ENCODE assay signal across 18 mouse cellular contexts in the genomic region with DNA sequence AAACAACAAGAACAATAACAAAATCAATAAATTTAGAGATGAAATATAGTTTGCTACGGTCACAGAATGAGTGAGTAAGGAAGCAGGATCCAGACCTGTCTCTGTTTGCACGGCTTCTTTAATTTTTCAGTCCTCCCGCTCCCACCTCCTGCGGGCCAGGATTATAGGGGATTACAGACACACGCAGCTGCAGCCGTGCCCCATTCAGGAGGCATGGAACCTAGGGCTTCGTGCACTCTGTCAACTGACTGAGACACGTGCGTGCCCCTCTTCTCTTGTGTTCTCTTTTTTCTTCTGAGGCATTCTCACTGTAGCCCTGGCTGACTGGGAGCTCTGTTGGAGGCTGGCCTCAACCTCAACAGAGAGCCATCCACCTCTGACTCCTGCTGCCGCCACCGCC. TPM values are rescaled to one million over a fixed set of nuclear protein-coding genes. Genes with fewer than 3 reads are reported as not detected.
DNase-seq lines count a peak whose midpoint lies in the region; ATAC-seq and TF ChIP-seq lines count a peak whose summit lies in the region.
"Had no signal": no experiment of that assay in that cellular context is flagged by ENCODE, and none has a peak within 500 bp of the region (broad histone marks: within the 10 kb centered on the region; RNA-seq: fewer than 3 reads in every experiment).

No protein-coding gene starts in this region.

- ATAC-seq in kidney, postnatal 0 days (replicated peaks; ENCODE audit: low FRiP score, low read depth): no peak
- no peak for ATAC-seq in limb, embryonic 14.5 days (ENCODE audit: low FRiP score, low read depth)
- ATAC-seq: inflammation-experienced regulatory T-cells, adult 6 months; Patski had no signal

- H3K4me2 ChIP-seq in kidney, postnatal 0 days (ENCODE audit: low read length): no peak overlapping the region
- H3K4me2 ChIP-seq in limb, embryonic 14.5 days (replicated peaks; ENCODE audit: low read depth, low read length, severe bottlenecking): peak overlapping the region; percentile 2; the same call in 1 of the 2 replicates

- no peak for TF ChIP-seq POLR2A in limb, embryonic 14.5 days (IDR thresholded peaks at IDR 0.05; ENCODE audit: borderline replicate concordance, extremely low read depth, insufficient read depth, insufficient read length)

- H3K4me3 ChIP-seq in heart, embryonic 10.5 days: no peak overlapping the region
- no peak overlapping the region for H3K4me3 ChIP-seq in kidney, postnatal 0 days (replicated peaks; ENCODE audit: low read depth, low read length)
- no peak overlapping the region for H3K4me3 ChIP-seq in limb, embryonic 14.5 days (replicated peaks; ENCODE audit: low read length)

- H3K27ac ChIP-seq in heart, embryonic 10.5 days: peak overlapping the region; percentile 62
- H3K27ac ChIP-seq in kidney, postnatal 0 days: peak overlapping the region; percentile 19; the same call in 1 of the 2 replicates
- H3K27ac ChIP-seq in limb, embryonic 14.5 days (replicated peaks; ENCODE audit: low read depth, low read length): no peak overlapping the region

- DNase-seq in heart, embryonic 10.5 days (ENCODE audit: low spot score): no peak
- no peak for DNase-seq in heart, postnatal 25 days (ENCODE audit: low spot score)
- no peak for DNase-seq in kidney, postnatal 0 days (ENCODE audit: low spot score)
- no peak for DNase-seq in kidney, postnatal 14 days
- DNase-seq in limb, embryonic 14.5 days (ENCODE audit: low spot score): no peak
- peak; percentile 17 for DNase-seq in thymus, postnatal 0 days (ENCODE audit: low spot score)
- no peak for DNase-seq in layer of hippocampus, adult 8-10 months (ENCODE audit: low spot score in 2 of 2)
- no peak for DNase-seq in cerebellum, postnatal 36 days
- DNase-seq: adrenal gland, postnatal 14 days; cerebellum, adult 11-12 months; layer of hippocampus, adult 9-11 months; right cerebral cortex, adult 18-20 months had no signal

- peaks cover 26% of the 10 kb centered on the region for H3K36me3 ChIP-seq in heart, embryonic 10.5 days
- no peaks in the 10 kb centered on the region for H3K36me3 ChIP-seq in kidney, postnatal 0 days (ENCODE audit: insufficient read depth, low read length)
- peaks cover 4% of the 10 kb centered on the region; the same call in 1 of the 2 replicates for H3K36me3 ChIP-seq in limb, embryonic 14.5 days (ENCODE audit: control insufficient read depth, insufficient read depth, low read length)

- 77% methylated on average over 11 of the region's 11 CpGs for WGBS in heart, embryonic 10.5 days
- 65% methylated on average over 11 of the region's 11 CpGs for WGBS in kidney, postnatal 0 days
- WGBS in limb, embryonic 14.5 days: 49% methylated on average over 11 of the region's 11 CpGs

- peaks cover 27% of the 10 kb centered on the region for H3K4me1 ChIP-seq in heart, embryonic 10.5 days
- H3K4me1 ChIP-seq in kidney, postnatal 0 days (replicated peaks; ENCODE audit: insufficient read depth, low read length): peaks cover 13% of the 10 kb centered on the region; the same call in 1 of the 2 replicates
- H3K4me1 ChIP-seq in limb, embryonic 14.5 days (ENCODE audit: control insufficient read depth, insufficient read depth, low read length): peaks cover 26% of the 10 kb centered on the region

- H3K9me3 ChIP-seq in heart, embryonic 10.5 days: no peaks in the 10 kb centered on the region
- H3K9me3 ChIP-seq in kidney, postnatal 0 days (replicated peaks; ENCODE audit: low read length): no peaks in the 10 kb centered on the region
- H3K9me3 ChIP-seq in limb, embryonic 14.5 days (ENCODE audit: control insufficient read depth, low read length): no peaks in the 10 kb centered on the region
- H3K9me3 ChIP-seq: megakaryocyte, embryonic 14.5 days had no signal

- no peak for TF ChIP-seq CTCF in kidney, postnatal 0 days (IDR thresholded peaks at IDR 0.05; ENCODE audit: low read depth)

- H3K27me3 ChIP-seq in heart, embryonic 10.5 days (ENCODE audit: insufficient read depth, poor library complexity, severe bottlenecking): no peaks in the 10 kb centered on the region
- no peaks in the 10 kb centered on the region for H3K27me3 ChIP-seq in kidney, postnatal 0 days (ENCODE audit: insufficient read depth, low read length)
- no peaks in the 10 kb centered on the region for H3K27me3 ChIP-seq in limb, embryonic 14.5 days (ENCODE audit: control insufficient read depth, insufficient read depth, low read length)
- H3K27me3 ChIP-seq: Patski had no signal

- 0 out of 2 replicates have a peak overlapping the region, but pooled peaks have one; percentile 31 for H3K9ac ChIP-seq in kidney, postnatal 0 days (ENCODE audit: low read depth, low read length)
- 0 out of 2 replicates have a peak overlapping the region, but pooled peaks have one; percentile 21 for H3K9ac ChIP-seq in limb, embryonic 14.5 days (ENCODE audit: low read depth, low read length, severe bottlenecking)

- intact Hi-C loops in heart, postnatal 25 days (cut with DNase I): loop anchor here (10.0 kb wide), 1 partner anchor 465 kb away; a partner anchor contains a TSS

RNA-seq across cellular contexts. Expression of a gene that starts 3.7 kb away (rescaled TPM):
- polyA plus RNA-seq in heart, embryonic 10.5 days (2016; fragmentation: Nextera tagmentation; extraction: Ambion mirVana): 42.1 and 58.5 TPM in 2 replicates
- total RNA-seq in heart, postnatal 25 days (2021): 1 to 10 TPM; 7.7 to 7.9 TPM
- 33.5 and 34.6 TPM in 2 replicates for polyA plus RNA-seq in kidney, postnatal 0 days (2015; fragmentation: Nextera tagmentation; extraction: Ambion mirVana)
- 47.1 and 48.4 TPM in 2 replicates for polyA plus RNA-seq in limb, embryonic 14.5 days (2012; rRNA removed)
- 39.7 and 41.7 TPM in 2 replicates for polyA plus RNA-seq in limb, embryonic 14.5 days (2014; fragmentation: Nextera tagmentation; extraction: Ambion mirVana)
- polyA plus RNA-seq in thymus, postnatal 0 days (2015; fragmentation: Nextera tagmentation; extraction: Ambion mirVana): 30.2 and 31.1 TPM in 2 replicates
- 10 to 100 TPM; 29.6 to 31.8 (median 30.0) TPM for total RNA-seq in layer of hippocampus, adult 8-10 months (2022)

RNA-seq across cellular contexts. Expression of a gene that starts 36.5 kb away (rescaled TPM):
- 2.7 and 7.5 TPM in 2 replicates for polyA plus RNA-seq in heart, embryonic 10.5 days (2016; fragmentation: Nextera tagmentation; extraction: Ambion mirVana)
- total RNA-seq in heart, postnatal 25 days (2021): under 1 TPM; 0.16 to 0.45 TPM
- polyA plus RNA-seq in kidney, postnatal 0 days (2015; fragmentation: Nextera tagmentation; extraction: Ambion mirVana): 8.8 TPM in 2 replicates
- polyA plus RNA-seq in limb, embryonic 14.5 days (2012; rRNA removed): 0.87 and 1.7 TPM in 2 replicates
- polyA plus RNA-seq in limb, embryonic 14.5 days (2014; fragmentation: Nextera tagmentation; extraction: Ambion mirVana): 0.11 and 0.37 TPM in 2 replicates
- polyA plus RNA-seq in thymus, postnatal 0 days (2015; fragmentation: Nextera tagmentation; extraction: Ambion mirVana): 0.13 and 0.22 TPM in 2 replicates
- total RNA-seq in layer of hippocampus, adult 8-10 months (2022): under 1 TPM in 3 of 4 experiments, not detected in 1; 0.31 to 0.39 (median 0.34) TPM
- polyA plus RNA-seq: inflammation-experienced regulatory T-cells, adult 6 months had no signal

RNA-seq across cellular contexts. Expression of a gene that starts 41.8 kb away (rescaled TPM):
- polyA plus RNA-seq in heart, embryonic 10.5 days (2016; fragmentation: Nextera tagmentation; extraction: Ambion mirVana): 0.12 and 0.20 TPM in 2 replicates
- not detected for total RNA-seq in heart, postnatal 25 days (2021)
- polyA plus RNA-seq in kidney, postnatal 0 days (2015; fragmentation: Nextera tagmentation; extraction: Ambion mirVana): 1.3 TPM in 2 replicates
- polyA plus RNA-seq in limb, embryonic 14.5 days (2012; rRNA removed): 0.13 TPM in 1 of 2 replicates, not detected in the other
- not detected in 2 replicates for polyA plus RNA-seq in limb, embryonic 14.5 days (2014; fragmentation: Nextera tagmentation; extraction: Ambion mirVana)
- polyA plus RNA-seq in thymus, postnatal 0 days (2015; fragmentation: Nextera tagmentation; extraction: Ambion mirVana): 0.18 TPM in 1 of 2 replicates, not detected in the other
- total RNA-seq in layer of hippocampus, adult 8-10 months (2022): under 1 TPM in 1 of 4 experiments, not detected in 3; 0.21 TPM
- total RNA-seq: adrenal gland, postnatal 14 days; gastrocnemius, adult 8-10 months had no signal
- polyA plus RNA-seq: inflammation-experienced regulatory T-cells, adult 6 months; liver, embryonic 16.5 days; urinary bladder, adult 2 months had no signal

RNA-seq across cellular contexts. Expression of a gene that starts 55.1 kb away (rescaled TPM):
- 35.7 TPM in 2 replicates for polyA plus RNA-seq in heart, embryonic 10.5 days (2016; fragmentation: Nextera tagmentation; extraction: Ambion mirVana)
- under 1 TPM; 0.13 to 0.67 TPM for total RNA-seq in heart, postnatal 25 days (2021)
- 11.4 and 11.5 TPM in 2 replicates for polyA plus RNA-seq in kidney, postnatal 0 days (2015; fragmentation: Nextera tagmentation; extraction: Ambion mirVana)
- polyA plus RNA-seq in limb, embryonic 14.5 days (2012; rRNA removed): 41.5 and 51.3 TPM in 2 replicates
- 20.3 and 22.1 TPM in 2 replicates for polyA plus RNA-seq in limb, embryonic 14.5 days (2014; fragmentation: Nextera tagmentation; extraction: Ambion mirVana)
- polyA plus RNA-seq in thymus, postnatal 0 days (2015; fragmentation: Nextera tagmentation; extraction: Ambion mirVana): 21.8 and 25.3 TPM in 2 replicates
- total RNA-seq in layer of hippocampus, adult 8-10 months (2022): under 1 TPM; 0.33 to 0.66 (median 0.46) TPM
- total RNA-seq: gastrocnemius, adult 8-10 months had no signal
